Mouse (Mus musculus): Measurements from ENCODE around the gene Lhfp. TPM values are rescaled to one million over a fixed set of nuclear protein-coding genes. Genes with fewer than 3 reads are reported as not detected.
"Not testable (repeated sequence)": the region's sequence is repeated elsewhere in the genome, so short reads cannot be mapped to it uniquely, and the experiment has no call there.

Lhfp gene
- polyA plus RNA-seq, 1 experiment: 225 TPM

DNA sequence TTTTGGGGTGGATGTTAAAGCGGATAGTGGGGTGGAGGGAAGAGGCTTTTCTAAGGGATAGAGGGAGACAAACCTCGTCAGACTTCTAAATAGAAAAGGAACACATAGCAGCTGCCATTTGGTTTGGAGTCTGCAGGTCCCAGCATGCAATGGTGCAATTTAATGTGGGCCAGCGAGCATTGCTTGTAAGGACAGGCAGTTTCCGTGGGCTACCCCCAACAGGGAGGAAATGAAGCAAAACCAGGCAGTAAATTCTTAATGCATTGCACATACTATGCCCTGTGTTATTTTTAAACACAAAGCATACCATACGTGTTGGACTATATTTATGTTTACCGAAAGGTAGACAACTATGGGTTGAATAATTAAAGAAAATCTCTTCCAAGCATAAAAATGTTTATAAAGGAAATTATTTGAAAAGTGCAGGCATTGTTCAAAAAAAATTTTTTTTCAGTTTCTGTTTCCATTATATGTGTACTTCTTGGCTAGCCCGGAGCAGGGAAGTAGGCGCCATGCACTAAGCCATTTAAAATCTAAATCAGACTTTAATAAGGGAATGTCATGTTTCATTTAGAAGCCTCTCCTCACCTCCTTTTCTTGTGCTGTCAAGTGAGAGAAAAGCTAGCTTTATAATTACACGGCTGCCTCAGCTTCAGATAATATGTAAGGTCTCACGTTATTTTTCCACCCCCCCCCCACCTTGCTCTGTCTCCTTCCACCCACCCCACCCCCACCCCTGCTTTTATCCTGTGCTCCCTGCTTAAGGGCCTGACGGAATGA lies 67.5 kb downstream of the Lhfp start:
- TF ChIP-seq CTCF (IDR thresholded peaks at IDR 0.05; ENCODE audit: borderline replicate concordance, insufficient read depth, low read length) (no peak), POLR2A (IDR thresholded peaks at IDR 0.05; ENCODE audit: low read depth, low read length) (no peak)
- Histone ChIP-seq H3K27ac (ENCODE audit: insufficient read depth, low read length) (peak overlapping the region; percentile 96), H3K4me3 (ENCODE audit: insufficient read depth, low read length) (no peak overlapping the region), H3K4me1 (ENCODE audit: control insufficient read depth, insufficient read depth, low read length) (peaks cover 12% of the 10 kb centered on the region)

DNA sequence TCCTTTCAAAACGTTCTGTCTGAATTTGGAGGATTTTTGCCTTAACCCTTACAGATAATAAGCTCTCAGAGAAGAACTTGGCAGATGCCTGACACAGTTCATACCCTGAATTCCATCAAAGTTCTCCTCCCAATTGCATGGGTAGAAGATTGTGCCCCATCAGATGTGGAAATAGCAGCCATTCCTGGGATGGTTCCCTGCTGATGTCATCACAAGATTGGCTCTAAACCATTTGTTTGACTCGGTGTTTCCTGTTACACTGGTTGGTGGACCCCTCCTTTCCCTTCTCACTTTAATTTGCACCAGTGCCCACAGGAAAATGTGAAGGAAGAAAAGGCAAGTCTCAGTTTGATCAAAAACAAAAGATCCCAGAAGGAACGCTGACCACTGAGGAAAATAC lies 68.6 kb downstream of the Lhfp start:
- Histone ChIP-seq H3K4me3 (ENCODE audit: insufficient read depth, low read length) (no peak overlapping the region), H3K4me1 (ENCODE audit: control insufficient read depth, insufficient read depth, low read length) (peaks cover 12% of the 10 kb centered on the region), H3K27ac (ENCODE audit: insufficient read depth, low read length) (peak overlapping the region; percentile 96)
- TF ChIP-seq CTCF (IDR thresholded peaks at IDR 0.05; ENCODE audit: borderline replicate concordance, insufficient read depth, low read length) (no peak), POLR2A (IDR thresholded peaks at IDR 0.05; ENCODE audit: low read depth, low read length) (no peak; the same call in 1 of the 2 replicates)

DNA sequence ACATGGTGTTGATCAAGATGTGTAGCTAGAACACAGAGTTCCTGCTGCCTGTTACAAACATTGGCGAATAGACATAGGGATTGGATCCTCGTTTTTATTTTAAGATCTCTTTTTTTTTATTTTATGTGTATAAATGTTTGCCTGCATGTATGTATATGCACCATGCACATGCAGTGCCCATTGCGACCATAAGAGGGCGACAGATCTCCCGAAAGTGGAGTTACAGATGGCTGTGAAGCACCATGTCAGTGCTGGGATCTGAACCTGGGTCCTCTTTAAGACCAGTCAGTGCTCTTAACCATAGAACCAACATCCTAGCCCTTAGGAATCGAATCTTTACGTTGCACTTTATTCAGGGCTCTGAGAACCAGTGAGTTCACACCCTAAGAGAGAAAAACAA lies 70.7 kb downstream of the Lhfp start:
- H3K4me1 ChIP-seq (ENCODE audit: control insufficient read depth, insufficient read depth, low read length): peaks cover 12% of the 10 kb centered on the region
- H3K4me3 ChIP-seq (ENCODE audit: insufficient read depth, low read length): no peak overlapping the region
- no peak overlapping the region for H3K27ac ChIP-seq (ENCODE audit: insufficient read depth, low read length)
- TF ChIP-seq POLR2A (IDR thresholded peaks at IDR 0.05; ENCODE audit: low read depth, low read length) (no peak), CTCF (IDR thresholded peaks at IDR 0.05; ENCODE audit: borderline replicate concordance, insufficient read depth, low read length) (peak; percentile 14; the same call in 1 of the 2 replicates)

DNA sequence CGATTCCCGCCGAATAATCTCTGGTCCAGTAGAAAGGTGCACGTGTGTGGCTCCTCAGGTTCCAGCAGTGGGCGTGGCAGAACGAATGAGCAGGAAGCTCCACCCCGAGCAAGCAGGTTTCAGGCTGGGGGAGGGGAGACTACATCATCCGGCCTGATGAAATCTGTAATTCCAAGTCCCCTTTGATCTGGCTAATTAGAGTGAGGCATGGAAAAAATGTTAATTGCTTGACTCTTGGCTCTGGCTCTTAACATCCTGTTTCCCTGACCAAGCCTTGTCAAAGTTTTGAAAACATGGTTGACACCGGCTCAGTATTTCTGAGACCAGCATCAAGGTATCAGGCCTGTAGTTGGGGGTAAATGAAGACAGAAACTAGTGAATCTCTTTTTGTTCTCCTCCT lies 77.4 kb downstream of the Lhfp start:
- H3K4me1 ChIP-seq (ENCODE audit: control insufficient read depth, insufficient read depth, low read length); H3K27ac ChIP-seq (ENCODE audit: insufficient read depth, low read length); H3K4me3 ChIP-seq (ENCODE audit: insufficient read depth, low read length): not testable (repeated sequence)

DNA sequence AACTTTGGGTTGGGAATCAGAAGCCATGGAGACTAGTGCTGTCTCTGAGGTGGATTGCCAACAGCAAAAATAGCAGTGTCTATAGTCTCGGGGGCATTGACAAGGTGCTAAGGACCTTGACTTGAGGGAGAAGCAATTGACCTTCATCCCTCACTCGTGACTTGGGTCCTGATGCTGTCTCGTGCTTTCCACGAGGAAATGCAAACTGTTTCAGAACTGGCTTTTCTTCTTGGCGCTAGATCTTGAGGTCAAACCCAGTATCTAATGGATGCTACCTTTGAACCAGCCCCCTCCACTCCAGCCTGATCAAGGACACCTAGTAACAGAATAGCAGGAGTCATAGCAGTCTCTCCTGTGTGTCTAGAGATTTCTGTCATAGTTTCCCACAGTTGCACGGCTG lies 78.7 kb downstream of the Lhfp start:
- no peaks in the 10 kb centered on the region for H3K4me1 ChIP-seq (ENCODE audit: control insufficient read depth, insufficient read depth, low read length)

DNA sequence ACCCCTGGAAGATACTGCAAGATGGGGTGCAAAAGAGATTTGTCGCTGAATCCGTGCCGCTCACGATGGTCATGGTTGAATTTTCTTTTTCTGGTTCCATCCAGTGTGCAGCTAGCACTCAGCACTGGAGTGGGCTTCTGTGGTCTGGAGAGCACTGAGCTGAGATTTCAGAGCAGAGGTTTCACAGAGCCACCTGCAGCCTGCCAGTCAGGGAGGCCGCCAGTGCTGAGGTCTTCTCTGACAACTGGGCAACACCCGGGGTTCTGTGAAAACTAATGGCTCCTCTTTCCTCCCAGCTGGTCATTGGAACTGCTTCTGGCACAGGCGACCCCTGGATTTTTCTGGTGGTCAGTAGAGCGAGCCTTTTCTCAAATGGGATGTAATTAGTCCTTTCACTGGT lies 84.2 kb downstream of the Lhfp start:
- Histone ChIP-seq H3K4me3 (ENCODE audit: insufficient read depth, low read length) (no peak overlapping the region), H3K4me1 (ENCODE audit: control insufficient read depth, insufficient read depth, low read length) (no peaks in the 10 kb centered on the region), H3K27ac (ENCODE audit: insufficient read depth, low read length) (no peak overlapping the region)
- TF ChIP-seq CTCF (IDR thresholded peaks at IDR 0.05; ENCODE audit: borderline replicate concordance, insufficient read depth, low read length) (no peak), POLR2A (IDR thresholded peaks at IDR 0.05; ENCODE audit: low read depth, low read length) (no peak)

More for the DNA sequence above, 78.7 kb downstream of the Lhfp start:
- Histone ChIP-seq H3K27ac (ENCODE audit: insufficient read depth, low read length) (no peak overlapping the region), H3K4me3 (ENCODE audit: insufficient read depth, low read length) (no peak overlapping the region)
- TF ChIP-seq POLR2A (IDR thresholded peaks at IDR 0.05; ENCODE audit: low read depth, low read length) (no peak), CTCF (IDR thresholded peaks at IDR 0.05; ENCODE audit: borderline replicate concordance, insufficient read depth, low read length) (no peak)

DNA sequence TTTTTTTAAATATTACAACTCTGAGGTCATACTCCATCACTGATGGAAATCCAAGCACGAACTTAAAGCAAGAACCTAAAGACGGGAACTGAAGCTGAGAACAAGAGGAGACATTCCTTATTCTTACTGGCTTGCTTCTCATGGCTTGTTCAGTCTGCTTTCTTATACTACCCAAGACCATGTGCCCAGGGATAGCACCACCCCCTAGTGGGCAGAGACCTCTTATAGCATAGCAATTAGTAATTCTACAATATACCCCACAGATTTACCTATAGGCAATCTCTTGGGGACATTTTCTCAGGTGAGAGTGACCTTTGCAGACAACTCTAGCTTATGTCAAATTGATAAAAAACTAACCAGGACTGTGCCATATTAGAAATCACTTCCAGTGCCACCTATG lies 97.5 kb downstream of the Lhfp start:
- no peak overlapping the region for H3K4me3 ChIP-seq (ENCODE audit: insufficient read depth, low read length)
- TF ChIP-seq CTCF (IDR thresholded peaks at IDR 0.05; ENCODE audit: borderline replicate concordance, insufficient read depth, low read length) (no peak), POLR2A (IDR thresholded peaks at IDR 0.05; ENCODE audit: low read depth, low read length) (no peak)
- peaks cover 7% of the 10 kb centered on the region; the same call in 1 of the 2 replicates for H3K4me1 ChIP-seq (ENCODE audit: control insufficient read depth, insufficient read depth, low read length)
- H3K27ac ChIP-seq (ENCODE audit: insufficient read depth, low read length): peak overlapping the region; percentile 40; the same call in 1 of the 2 replicates

DNA sequence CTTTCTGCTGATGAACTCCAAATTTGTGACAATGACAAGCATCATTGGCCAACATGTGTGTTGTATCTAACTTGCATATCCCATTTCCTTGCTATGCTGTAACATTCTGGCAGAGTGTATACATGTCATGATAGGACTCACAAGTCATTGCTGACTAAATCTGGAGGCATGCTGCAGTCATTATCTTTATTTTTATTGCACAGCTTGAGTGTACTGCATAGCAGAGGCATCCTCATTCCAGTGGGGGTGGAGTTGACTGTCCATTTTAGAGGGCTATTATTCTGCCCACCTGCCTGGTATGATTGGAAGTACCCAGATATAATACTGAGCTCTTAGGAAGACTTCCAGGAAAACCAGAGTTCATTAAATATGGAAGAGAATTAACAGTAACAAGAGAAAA lies 97.9 kb downstream of the Lhfp start:
- Histone ChIP-seq H3K4me3 (ENCODE audit: insufficient read depth, low read length) (no peak overlapping the region), H3K4me1 (ENCODE audit: control insufficient read depth, insufficient read depth, low read length) (peaks cover 7% of the 10 kb centered on the region; the same call in 1 of the 2 replicates), H3K27ac (ENCODE audit: insufficient read depth, low read length) (peak overlapping the region; percentile 40; the same call in 1 of the 2 replicates)
- no peak for TF ChIP-seq CTCF (IDR thresholded peaks at IDR 0.05; ENCODE audit: borderline replicate concordance, insufficient read depth, low read length)
- TF ChIP-seq POLR2A (IDR thresholded peaks at IDR 0.05; ENCODE audit: low read depth, low read length): no peak

DNA sequence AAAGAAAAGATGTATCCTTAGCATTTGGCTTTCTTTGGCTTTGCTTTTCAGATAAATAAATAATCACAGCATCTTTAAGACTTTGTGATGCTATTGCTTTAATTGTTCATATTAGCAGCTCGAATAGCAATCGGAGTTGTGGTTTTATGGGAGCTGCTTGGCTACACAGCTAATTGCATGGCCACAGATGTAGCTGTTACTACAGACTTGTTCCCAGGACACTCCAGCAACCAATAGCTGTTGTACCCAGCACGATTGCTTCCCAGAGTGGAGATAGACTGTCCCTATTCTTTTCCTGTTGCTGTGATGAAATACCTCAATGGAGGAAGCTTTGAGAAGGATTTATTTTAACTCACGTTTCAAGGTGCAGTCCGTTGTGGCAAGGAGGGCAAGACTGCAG lies 98.3 kb downstream of the Lhfp start:
- Histone ChIP-seq H3K27ac (ENCODE audit: insufficient read depth, low read length) (no peak overlapping the region), H3K4me3 (ENCODE audit: insufficient read depth, low read length) (no peak overlapping the region), H3K4me1 (ENCODE audit: control insufficient read depth, insufficient read depth, low read length) (peaks cover 7% of the 10 kb centered on the region; the same call in 1 of the 2 replicates)
- TF ChIP-seq POLR2A (IDR thresholded peaks at IDR 0.05; ENCODE audit: low read depth, low read length): no peak
- no peak for TF ChIP-seq CTCF (IDR thresholded peaks at IDR 0.05; ENCODE audit: borderline replicate concordance, insufficient read depth, low read length)

DNA sequence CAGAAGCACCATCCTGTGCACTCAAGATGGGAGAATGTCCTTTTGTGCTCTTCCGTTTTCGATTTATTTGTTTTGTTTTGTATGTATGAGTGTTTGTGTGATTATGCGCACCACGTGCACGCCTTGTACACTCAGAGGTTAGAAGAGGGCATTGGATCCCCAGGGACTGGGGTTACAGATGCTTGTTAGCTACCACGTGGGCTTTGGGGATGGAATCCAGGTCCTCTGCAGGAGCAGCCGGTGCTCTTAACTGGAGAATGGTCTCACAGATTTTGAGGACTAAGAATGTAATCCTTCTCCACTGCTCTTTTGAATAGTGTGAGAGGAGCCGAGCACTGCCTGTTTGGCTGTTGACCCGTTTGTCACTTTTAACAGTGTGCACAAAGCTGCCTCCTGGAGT lies 101.2 kb downstream of the Lhfp start:
- TF ChIP-seq CTCF (IDR thresholded peaks at IDR 0.05; ENCODE audit: borderline replicate concordance, insufficient read depth, low read length) (no peak), POLR2A (IDR thresholded peaks at IDR 0.05; ENCODE audit: low read depth, low read length) (no peak)

More for the DNA sequence above, 101.2 kb downstream of the Lhfp start:
- Histone ChIP-seq H3K27ac (ENCODE audit: insufficient read depth, low read length) (no peak overlapping the region), H3K4me1 (ENCODE audit: control insufficient read depth, insufficient read depth, low read length) (peaks cover 7% of the 10 kb centered on the region; the same call in 1 of the 2 replicates), H3K4me3 (ENCODE audit: insufficient read depth, low read length) (no peak overlapping the region)
